Mouse (Mus musculus) brain, embryonic 14.5 days (tissue): ENCODE measurements around the gene Pfn3.

Experiments
- CTCF ChIP-seq: fragments of 200-500 bp; IDR thresholded peaks from 2 replicates; pipeline ENCODE4 v1.5.1; 2012; ENCODE audit warnings: inconsistent platforms, mild to moderate bottlenecking, moderate library complexity, borderline replicate concordance; ENCODE audit not compliant: insufficient read depth, insufficient read length; ENCODE audit errors: extremely low read depth
- POLR2A ChIP-seq: fragments of 200-500 bp; IDR thresholded peaks from 2 replicates; pipeline ENCODE4 v1.6.1; 2012; ENCODE audit warnings: mild to moderate bottlenecking, inconsistent platforms, borderline replicate concordance; ENCODE audit not compliant: poor library complexity, insufficient read depth, insufficient read length, severe bottlenecking; ENCODE audit errors: extremely low read depth

DNA sequence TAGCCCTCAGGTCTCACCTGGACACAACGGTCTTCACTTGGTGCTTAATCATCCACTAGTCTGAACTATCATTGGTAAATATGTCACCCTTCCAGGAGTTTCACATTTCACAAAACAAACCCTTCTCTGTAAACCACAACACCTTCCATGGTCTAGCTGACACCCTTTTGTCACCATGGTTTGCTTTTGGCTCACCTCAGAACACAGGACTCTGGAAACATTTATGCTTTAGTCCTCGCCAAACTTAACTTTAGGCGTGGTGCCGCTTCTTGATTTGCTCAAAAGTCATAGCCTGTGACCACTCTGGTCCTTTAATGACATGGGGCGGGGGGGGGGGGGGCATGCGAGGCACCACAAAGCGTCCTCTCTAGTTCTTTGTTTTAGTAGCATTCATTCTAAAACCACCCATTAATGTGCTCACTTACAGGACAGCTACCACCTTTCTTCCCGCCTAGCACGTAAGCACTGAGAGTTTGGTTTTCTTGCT lies 28.8 kb upstream of the Pfn3 start:
- no peak for TF ChIP-seq CTCF
- no peak for TF ChIP-seq POLR2A
